In the genomic region with DNA sequence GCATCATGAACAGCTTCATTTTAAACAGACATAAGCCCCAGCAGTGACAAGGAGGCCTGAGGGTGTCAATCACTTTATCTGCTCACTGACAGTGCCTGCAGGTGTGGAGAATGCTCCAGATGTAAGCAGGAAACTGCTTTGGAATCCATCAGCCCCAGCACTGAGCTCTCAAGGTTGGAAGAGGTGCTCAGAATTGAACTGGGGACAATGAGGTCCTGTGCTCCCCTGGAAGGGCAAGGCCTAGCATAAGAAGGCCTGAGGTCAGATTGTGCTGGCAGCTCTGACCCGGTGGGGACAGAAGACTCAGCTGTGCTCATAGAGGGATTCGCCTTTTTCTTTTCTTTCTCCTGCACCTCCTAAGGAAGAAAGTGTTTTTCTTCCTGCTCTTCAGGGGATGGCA, we compare ENCODE assay signal across 28 mouse cellular contexts.
DNase-seq lines count a peak whose midpoint lies in the region; ATAC-seq lines count a peak whose summit lies in the region.
"Had no signal": no experiment of that assay in that cellular context is flagged by ENCODE, and none has a peak within 500 bp of the region (broad histone marks: within the 10 kb centered on the region; RNA-seq: fewer than 3 reads in every experiment).

No protein-coding gene starts in this region.

- no peaks in the 10 kb centered on the region for H3K9me3 ChIP-seq in heart, embryonic 10.5 days
- H3K9me3 ChIP-seq in liver, embryonic 12.5 days (replicated peaks): no peaks in the 10 kb centered on the region
- no peaks in the 10 kb centered on the region for H3K9me3 ChIP-seq in liver, embryonic 15.5 days (replicated peaks)
- H3K9me3 ChIP-seq: embryonic facial prominence, embryonic 10.5 days; embryonic facial prominence, embryonic 13.5 days; forebrain, embryonic 12.5 days; forebrain, embryonic 15.5 days; G1E; heart, embryonic 13.5 days; hindbrain, embryonic 13.5 days had no signal

- H3K9ac ChIP-seq in liver, embryonic 12.5 days: no peak overlapping the region
- no peak overlapping the region for H3K9ac ChIP-seq in liver, embryonic 15.5 days
- H3K9ac ChIP-seq: embryonic facial prominence, embryonic 13.5 days; forebrain, embryonic 12.5 days; forebrain, embryonic 15.5 days; hindbrain, embryonic 13.5 days had no signal

- 88% methylated on average over 2 of the region's 2 CpGs for WGBS in heart, embryonic 10.5 days
- 75% methylated on average over 2 of the region's 2 CpGs for WGBS in liver, embryonic 12.5 days (ENCODE audit: insufficient replicate concordance)
- 81% methylated on average over 2 of the region's 2 CpGs for WGBS in liver, embryonic 15.5 days (ENCODE audit: insufficient replicate concordance)

- intact Hi-C loops in heart, postnatal 25 days (cut with DNase I): loop anchor here (2.0 to 5.0 kb wide), 2 partner anchors 52 to 171 kb away; a partner anchor contains a TSS

- H3K4me1 ChIP-seq in heart, embryonic 10.5 days: peaks cover 26% of the 10 kb centered on the region
- H3K4me1 ChIP-seq in liver, embryonic 12.5 days: peaks cover 54% of the 10 kb centered on the region
- H3K4me1 ChIP-seq in liver, embryonic 15.5 days (replicated peaks): peaks cover 50% of the 10 kb centered on the region

- H3K4me3 ChIP-seq in heart, embryonic 10.5 days: no peak overlapping the region
- H3K4me3 ChIP-seq in liver, embryonic 12.5 days: no peak overlapping the region
- H3K4me3 ChIP-seq in liver, embryonic 15.5 days (replicated peaks): no peak overlapping the region
- H3K4me3 ChIP-seq: embryonic facial prominence, embryonic 10.5 days; embryonic facial prominence, embryonic 13.5 days; erythroblast, embryonic 14.5 days; forebrain, embryonic 12.5 days; forebrain, embryonic 15.5 days; heart, embryonic 13.5 days; hindbrain, embryonic 13.5 days had no signal

- no peak for DNase-seq in heart, embryonic 10.5 days (ENCODE audit: low spot score)
- DNase-seq in heart, postnatal 25 days (ENCODE audit: low spot score): no peak
- DNase-seq in liver (no peak), A20 (ENCODE audit: low read depth, low spot score) (peak; percentile 36)
- DNase-seq in c-Kit-positive CD71-positive TER-119-positive erythroid progenitor cells, embryonic 14.5 days (ENCODE audit: low spot score): no peak
- DNase-seq: adrenal gland, adult 2 months; adrenal gland, postnatal 14 days; B cell, adult 2 months; cerebellum, adult 11-12 months; cerebellum, adult 8-10 months; cerebellum, postnatal 10 days; cerebellum, postnatal 36 days; embryo, embryonic 11 days; gastrocnemius, postnatal 25 days; heart, adult 18-20 months; heart, postnatal 14 days had no signal

- H3K27ac ChIP-seq in heart, embryonic 10.5 days: peak overlapping the region; percentile 65
- peak overlapping the region; percentile 57; the same call in 1 of the 2 replicates for H3K27ac ChIP-seq in liver, embryonic 12.5 days
- 0 out of 2 replicates have a peak overlapping the region, but pooled peaks have one; percentile 35 for H3K27ac ChIP-seq in liver, embryonic 15.5 days (replicated peaks)
- H3K27ac ChIP-seq: forebrain, embryonic 12.5 days; forebrain, embryonic 15.5 days; heart, embryonic 13.5 days; hindbrain, embryonic 13.5 days; hindbrain, postnatal 0 days had no signal

- ATAC-seq in liver, embryonic 12.5 days: no peak
- no peak for ATAC-seq in liver, embryonic 15.5 days (ENCODE audit: insufficient read depth)
- ATAC-seq: hindbrain, postnatal 0 days had no signal

- H3K4me2 ChIP-seq in liver, embryonic 12.5 days: no peak overlapping the region
- no peak overlapping the region for H3K4me2 ChIP-seq in liver, embryonic 15.5 days
- H3K4me2 ChIP-seq: embryonic facial prominence, embryonic 13.5 days; forebrain, embryonic 12.5 days; forebrain, embryonic 15.5 days; heart, embryonic 13.5 days; hindbrain, embryonic 13.5 days had no signal

- H3K27me3 ChIP-seq in heart, embryonic 10.5 days (ENCODE audit: insufficient read depth, poor library complexity, severe bottlenecking): no peaks in the 10 kb centered on the region
- peaks cover 1% of the 10 kb centered on the region; the same call in 1 of the 2 replicates for H3K27me3 ChIP-seq in liver, embryonic 12.5 days (replicated peaks)
- 0 out of 2 replicates have a peak, but pooled peaks cover 3% of the 10 kb centered on the region for H3K27me3 ChIP-seq in liver, embryonic 15.5 days
- H3K27me3 ChIP-seq: CH12.LX; embryonic facial prominence, embryonic 13.5 days; forebrain, embryonic 15.5 days; heart, embryonic 13.5 days; hindbrain, embryonic 13.5 days had no signal

- H3K36me3 ChIP-seq in heart, embryonic 10.5 days: no peaks in the 10 kb centered on the region
- H3K36me3 ChIP-seq in liver, embryonic 12.5 days: no peaks in the 10 kb centered on the region
- H3K36me3 ChIP-seq in liver, embryonic 15.5 days (replicated peaks): no peaks in the 10 kb centered on the region
- H3K36me3 ChIP-seq: embryonic facial prominence, embryonic 10.5 days; embryonic facial prominence, embryonic 13.5 days; forebrain, embryonic 12.5 days; forebrain, embryonic 15.5 days; G1E; heart, embryonic 13.5 days; hindbrain, embryonic 13.5 days had no signal
